Mouse (Mus musculus) layer of hippocampus, postnatal 10 days (tissue): Measurements from ENCODE around the gene Fndc11. TPM values are rescaled to one million over a fixed set of nuclear protein-coding genes. Genes with fewer than 3 reads are reported as not detected.
"Not testable (repeated sequence)": the region's sequence is repeated elsewhere in the genome, so short reads cannot be mapped to it uniquely, and the experiment has no call there.

Experiments used
- DNase-seq, 2 experiments: peaks; one replicate each; pipeline ENCODE4 v3.0.0; 2021; ENCODE audit warnings: low spot score in 2 of 2
- long read RNA-seq: library from polyadenylated mRNA; stranded (forward); transcript quantifications from one replicate; pipeline ENCODE4 v2.0.0, GENCODE M21; 2023
- total RNA-seq, 2 experiments: library from RNA; stranded (reverse); gene quantifications; 2 replicates each; pipeline ENCODE4 v1.2.3; 2021

The Fndc11 gene
- not detected for total RNA-seq
- long read RNA-seq, result 0 reads

- peak; percentile 68 to 72 for DNase-seq
Measured at GRCm38 (mm10) chr2:181219538-181220216, at the start of gene Fndc11. Gene Fndc11 (plus strand): TSS chr2:181220013.

DNA sequence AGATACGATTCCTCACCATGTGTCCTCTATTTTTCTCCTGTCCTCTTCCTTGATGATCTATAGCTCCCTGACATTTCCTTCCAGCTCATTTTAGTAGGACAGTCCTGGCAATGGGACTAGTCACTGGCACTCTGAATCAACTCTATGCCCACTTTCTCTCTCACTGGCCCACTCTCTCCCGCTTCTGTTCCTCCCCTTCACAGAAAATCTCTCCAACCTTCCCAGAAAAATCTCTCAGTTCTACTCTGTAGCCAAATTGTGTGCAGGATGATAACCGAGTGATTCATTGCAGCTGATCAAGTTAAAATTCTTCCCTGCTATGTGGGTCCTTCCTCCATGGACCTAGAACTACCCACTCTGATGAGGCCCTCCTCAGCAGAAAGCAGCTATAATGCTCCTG, 45.2 kb upstream of the Fndc11 start:
- DNase-seq, result no peak

- DNase-seq, result no peak
Measured at GRCm38 (mm10) chr2:181178015-181178414, 41.8 kb upstream of the Fndc11 start.

- no peak for DNase-seq
Measured at GRCm38 (mm10) chr2:181178471-181178870, 41.3 kb upstream of the Fndc11 start.

GRCm38 (mm10) chr2:181180898-181181297, 38.9 kb upstream of the Fndc11 start:
- DNase-seq, result no peak

- DNase-seq, result peak; percentile 87 to 93
Measured at GRCm38 (mm10) chr2:181186635-181187034, 33.2 kb upstream of the Fndc11 start.

DNA sequence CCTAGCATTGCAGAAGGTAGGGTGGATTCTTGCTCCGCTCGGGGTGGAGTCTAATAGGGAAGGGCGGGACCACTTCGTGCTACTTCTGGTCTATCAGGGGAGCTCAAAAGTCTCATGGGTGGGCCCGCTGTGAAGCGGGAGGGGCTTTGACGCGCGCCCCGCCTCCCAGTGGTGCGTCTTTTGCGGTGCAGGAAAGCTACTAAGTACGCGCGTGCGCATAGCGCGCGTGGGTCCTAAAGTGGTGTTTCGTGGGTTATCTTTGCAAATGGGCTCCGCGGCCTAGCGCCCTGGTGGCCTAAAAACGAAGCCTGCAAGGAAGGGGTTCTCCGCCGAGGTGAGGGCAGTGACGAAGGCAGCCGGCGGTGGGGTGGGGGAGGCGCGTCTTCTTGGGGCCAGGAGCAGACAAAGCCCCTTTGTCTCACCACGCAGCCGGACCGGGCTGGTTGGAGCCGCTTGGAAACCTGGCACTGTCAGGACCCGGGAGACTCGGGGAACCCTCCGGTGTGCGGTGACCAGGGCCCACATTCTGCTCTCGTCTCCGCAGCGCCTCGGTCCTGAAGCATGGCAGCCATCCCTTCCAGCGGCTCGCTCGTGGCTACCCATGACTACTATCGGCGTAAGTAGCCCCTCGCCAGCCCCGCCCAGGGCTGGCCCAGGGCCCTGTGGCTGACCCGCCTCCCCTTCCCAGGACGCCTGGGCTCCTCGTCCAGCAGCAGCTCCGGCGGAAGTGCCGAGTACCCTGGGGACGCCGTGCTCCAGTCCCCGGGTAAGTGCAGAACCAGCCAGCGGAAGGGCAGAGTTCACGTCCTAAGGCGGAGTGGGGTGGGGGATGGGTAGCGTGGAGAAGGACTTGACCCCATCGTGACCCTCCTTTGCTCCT, 32.5 kb upstream of the Fndc11 start, which contains the start of gene Ppdpf:
Ppdpf (plus strand) TSS at position 127 of the 880 bp plus-strand sequence.
- peak; percentile 85 to 92 for DNase-seq

GRCm38 (mm10) chr2:181188681-181189080, 31.1 kb upstream of the Fndc11 start:
- DNase-seq, result no peak

DNA sequence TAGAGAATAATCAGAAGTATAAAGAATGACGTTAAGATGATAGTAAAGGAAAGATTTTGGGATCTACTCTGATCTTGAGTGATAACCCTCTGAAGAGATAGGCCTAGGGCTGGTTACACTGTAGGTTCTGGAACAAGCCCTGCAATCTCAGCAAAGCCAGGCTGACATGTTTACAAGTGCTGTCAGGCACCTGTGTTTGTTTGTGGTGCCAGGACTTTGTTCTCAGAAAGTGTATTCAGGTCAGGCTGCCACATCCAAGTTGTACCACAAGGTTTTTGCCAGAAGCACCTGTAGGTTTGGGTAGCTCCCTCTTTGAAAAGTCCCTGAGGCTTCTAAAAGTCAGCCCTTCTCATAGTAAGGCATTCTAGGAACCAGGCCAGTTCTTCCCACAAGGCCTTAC, 30.5 kb upstream of the Fndc11 start:
- DNase-seq, result no peak

- DNase-seq, result not testable (repeated sequence)
Measured at GRCm38 (mm10) chr2:181191385-181191784, 28.4 kb upstream of the Fndc11 start.

DNA sequence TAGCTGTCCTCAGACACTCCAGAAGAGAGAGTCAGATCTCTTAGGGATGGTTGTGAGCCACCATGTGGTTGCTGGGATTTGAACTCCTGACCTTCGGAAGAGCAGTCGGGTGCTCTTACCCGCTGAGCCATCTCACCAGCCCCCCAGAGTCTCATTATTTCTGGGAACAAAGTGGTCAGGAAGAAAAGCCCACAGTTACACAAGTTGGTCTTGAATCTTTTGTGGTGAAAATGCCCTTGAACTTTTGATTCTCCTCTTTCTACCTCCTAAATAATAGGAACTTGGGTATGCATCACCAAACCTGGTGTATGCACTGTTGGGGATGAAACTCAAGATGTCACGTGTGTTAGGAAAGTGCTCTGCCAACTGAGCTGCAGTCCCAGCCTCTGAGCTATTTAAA, 27.9 kb upstream of the Fndc11 start:
- DNase-seq, result no peak

DNA sequence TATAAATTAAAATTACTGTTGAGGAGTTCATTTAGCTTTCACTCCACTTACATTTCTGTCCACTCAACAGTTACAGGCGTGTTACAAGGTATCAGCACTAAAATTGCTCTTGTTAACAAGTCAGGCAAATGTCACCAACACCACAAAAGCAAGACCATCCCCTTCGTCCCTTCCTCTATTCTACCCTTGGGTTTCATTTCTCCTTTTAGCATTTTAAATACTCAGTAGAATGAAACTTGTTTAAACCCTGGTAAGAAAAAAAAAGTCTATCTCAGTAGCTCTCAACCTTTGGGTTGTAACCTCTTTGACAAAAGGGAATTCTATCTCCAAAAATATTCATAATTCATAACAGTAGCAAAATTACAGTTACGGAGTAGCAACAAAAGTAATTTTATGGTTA, 26.8 kb upstream of the Fndc11 start:
- no peak for DNase-seq

DNA sequence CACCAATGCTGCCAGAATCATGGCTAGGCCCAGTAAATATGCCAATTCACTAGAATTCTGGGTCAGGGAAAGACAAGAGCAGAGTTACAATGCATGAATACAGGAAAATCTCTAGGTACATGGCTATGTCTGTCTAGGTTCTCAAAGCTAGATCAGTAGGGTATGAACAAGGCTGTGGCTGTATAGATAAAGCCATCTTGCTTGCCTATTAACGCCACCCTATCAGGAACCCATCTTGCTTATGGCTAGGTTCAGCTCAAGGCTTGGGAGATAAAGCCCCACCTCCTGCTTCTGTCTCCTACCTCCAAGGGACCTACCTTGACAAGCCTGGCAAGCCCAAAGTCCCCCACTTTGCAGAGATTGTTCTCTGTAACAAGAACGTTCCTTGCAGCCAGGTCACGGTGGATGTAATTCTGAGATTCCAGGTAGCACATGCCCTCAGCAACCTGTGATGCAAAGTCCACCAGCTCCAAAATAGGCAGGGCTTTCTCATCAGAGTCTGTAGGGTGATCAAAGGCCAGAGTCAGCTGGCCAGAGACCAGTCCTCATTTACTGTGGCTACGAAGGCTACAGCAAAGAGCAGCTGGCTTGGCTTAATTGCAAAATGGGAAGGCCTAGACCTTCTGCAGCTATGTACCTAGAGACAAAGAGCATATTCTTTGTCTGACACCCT, 23.0 kb upstream of the Fndc11 start:
- DNase-seq, result no peak

- no peak for DNase-seq
Measured at GRCm38 (mm10) chr2:181201606-181202005, 18.2 kb upstream of the Fndc11 start.

DNA sequence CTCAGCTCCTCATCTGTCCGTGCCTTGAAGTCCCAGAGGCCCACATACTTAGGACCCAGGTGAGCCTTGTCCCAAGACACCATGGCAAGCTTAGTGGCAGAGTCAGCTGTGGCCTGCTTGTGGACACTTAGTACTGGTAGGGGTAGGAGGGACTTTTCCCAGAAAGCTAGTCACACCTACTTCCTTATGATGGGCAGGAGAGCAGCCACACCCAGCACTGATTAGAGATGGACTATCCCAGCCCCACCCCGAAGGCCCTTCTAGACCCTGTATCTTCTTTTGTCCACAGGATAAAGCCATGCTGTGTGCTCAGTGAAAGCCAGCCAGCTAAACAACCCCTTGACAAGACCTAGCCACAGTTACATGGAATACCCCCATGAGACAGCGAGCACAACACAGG, 17.4 kb upstream of the Fndc11 start, which contains the start of gene Ptk6:
Ptk6 (minus strand) TSS at position 368 of the 400 bp plus-strand sequence.
- no peak for DNase-seq

GRCm38 (mm10) chr2:181202886-181203285, 16.9 kb upstream of the Fndc11 start:
- DNase-seq, result no peak

DNA sequence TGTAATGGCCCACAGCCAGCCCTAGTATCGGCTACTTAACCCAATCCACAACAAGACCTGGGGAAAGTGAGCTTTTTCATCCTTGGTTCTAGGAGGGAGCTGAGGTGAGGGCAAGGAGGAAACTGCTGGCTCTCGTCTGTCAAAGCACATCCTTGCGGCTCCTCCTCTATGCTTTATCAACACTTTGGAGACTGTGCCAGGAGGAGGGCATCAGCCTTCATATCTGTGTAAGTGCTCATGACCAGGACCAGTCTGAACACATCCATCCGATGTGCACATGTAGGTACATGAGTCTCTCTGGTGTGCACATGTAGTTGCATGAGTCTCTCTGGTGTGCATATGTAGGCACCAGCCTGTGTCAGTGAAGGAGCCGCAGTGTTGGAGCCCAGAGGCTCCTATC, 14.1 kb upstream of the Fndc11 start:
- no peak for DNase-seq

DNA sequence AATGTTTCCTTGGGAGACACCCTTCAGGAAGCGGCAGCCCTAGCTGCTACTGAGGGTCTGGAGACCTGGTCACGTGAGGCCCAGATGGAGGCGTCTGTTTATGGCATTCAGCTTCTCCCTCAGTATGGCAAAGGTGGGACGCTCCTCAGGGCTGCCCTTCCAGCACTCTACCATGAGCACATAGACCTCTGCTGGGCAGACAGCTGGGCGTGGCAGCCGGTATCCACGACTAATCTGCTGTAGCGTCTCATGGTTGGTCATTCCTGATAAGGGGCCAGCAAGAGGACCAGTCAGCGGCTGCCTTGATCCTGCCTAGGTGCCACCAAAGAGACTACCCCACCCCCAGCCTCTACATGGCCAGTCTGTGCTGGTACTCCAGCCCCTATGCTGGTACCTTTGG, 13.7 kb upstream of the Fndc11 start:
- DNase-seq, result no peak

- peak in 1 of 2 experiments; percentile 16 for DNase-seq
Measured at GRCm38 (mm10) chr2:181212389-181213020, 7.3 kb upstream of the Fndc11 start.

GRCm38 (mm10) chr2:181213021-181213445, 6.8 kb upstream of the Fndc11 start, which contains the start of gene Srms:
Gene Srms (minus strand): TSS chr2:181213185.
- DNase-seq, result peak in 1 of 2 experiments; percentile 12

DNA sequence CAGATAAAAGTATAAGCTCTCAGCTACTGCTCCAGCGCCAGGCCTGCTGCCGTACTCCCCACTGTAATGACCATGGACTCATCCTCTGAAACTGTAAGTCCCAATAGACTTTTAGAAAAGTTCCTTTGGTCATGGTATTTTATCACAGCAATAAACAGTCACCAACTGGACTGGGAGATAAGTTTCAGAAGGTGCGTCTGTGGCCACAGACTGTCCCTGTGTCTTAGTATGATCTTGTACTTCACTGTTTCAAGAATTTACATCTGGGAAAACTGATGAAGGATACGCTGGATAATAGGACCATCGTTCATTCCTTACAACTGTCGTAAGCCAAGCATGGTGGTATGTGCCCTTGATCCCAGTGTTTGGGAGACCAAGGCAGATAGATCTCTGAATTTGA, 3.8 kb upstream of the Fndc11 start:
- DNase-seq, result no peak
